Mouse (Mus musculus) embryonic facial prominence, embryonic 14.5 days (tissue): ENCODE data around the gene Ndufs2. TPM values are rescaled to one million over a fixed set of nuclear protein-coding genes. Genes with fewer than 3 reads are reported as not detected.

ENCODE experiments used
- ATAC-seq: fragments of 200-750 bp; cut with Nextera tagmentation; 2 replicates; pipeline ENCODE4 v1.8.0; 2017; ENCODE audit warnings: low read depth, moderate number of reproducible peaks, moderate TSS enrichment
- DNase-seq: peaks from one replicate; pipeline ENCODE4 v3.0.0-alpha.2; 2015; ENCODE audit warnings: low spot score
- H3K27ac ChIP-seq: fragments of 300-500 bp; sonication (generic); replicated peaks from 2 replicates; pipeline ENCODE4 v1.5.1; 2014; ENCODE audit warnings: low read depth, mild to moderate bottlenecking, low read length, moderate library complexity
- H3K27me3 ChIP-seq: fragments of 300-500 bp; sonication (generic); replicated peaks from 2 replicates; pipeline ENCODE4 v1.6.1; 2014; ENCODE audit warnings: low read length; ENCODE audit not compliant: control insufficient read depth, insufficient read depth
- H3K36me3 ChIP-seq: fragments of 300-500 bp; sonication (generic); 2 replicates; pipeline ENCODE4 v1.6.1; 2014; ENCODE audit warnings: low read length, mixed read lengths; ENCODE audit not compliant: control insufficient read depth, insufficient read depth
- H3K4me1 ChIP-seq: fragments of 300-500 bp; sonication (generic); 2 replicates; pipeline ENCODE4 v1.6.1; 2014; ENCODE audit warnings: antibody characterized with exemption, low read length; ENCODE audit not compliant: control insufficient read depth, insufficient read depth
- H3K4me2 ChIP-seq: fragments of 300-500 bp; sonication (generic); 2 replicates; pipeline ENCODE4 v1.6.1; 2014; ENCODE audit warnings: low read depth, mild to moderate bottlenecking, low read length, moderate library complexity, mixed read lengths
- H3K4me3 ChIP-seq: fragments of 300-500 bp; sonication (generic); 2 replicates; pipeline ENCODE4 v1.5.1; 2014; ENCODE audit warnings: low read depth, mild to moderate bottlenecking, low read length
- H3K9ac ChIP-seq: fragments of 300-500 bp; sonication (generic); 2 replicates; pipeline ENCODE4 v1.6.1; 2014; ENCODE audit warnings: low read depth, mild to moderate bottlenecking, low read length, moderate library complexity, mixed read lengths
- H3K9me3 ChIP-seq: fragments of 300-500 bp; sonication (generic); 2 replicates; pipeline ENCODE4 v1.6.1; 2016; ENCODE audit warnings: low read length; ENCODE audit not compliant: control insufficient read depth
- WGBS: fragments of 180-500 bp; shearing (Covaris S2); extraction: QIAGEN DNeasy Blood & Tissue Kit; methylation state at CpG from one replicate; pipeline ENCODE4 v1.1.7; 2014; 5-methylcytosine and 5-hydroxymethylcytosine counted together
- polyA plus RNA-seq: library from polyadenylated mRNA; unstranded; fragments of >200 nt; fragmentation: Nextera tagmentation; extraction: Ambion mirVana; gene quantifications from 2 replicates; pipeline ENCODE4 v1.2.1, GENCODE M21; 2014

Gene Ndufs2
- polyA plus RNA-seq, 1 experiment from 2014 or later = 246 TPM

- H3K27ac ChIP-seq = peak within 1 kb of the TSS; percentile 88
- H3K9ac ChIP-seq = peak within 1 kb of the TSS; percentile 95
- peak; percentile 97 for DNase-seq
- peak within 1 kb of the TSS; percentile 83 for H3K4me2 ChIP-seq
- peaks cover 63% of the 10 kb centered on the region for H3K36me3 ChIP-seq
- ATAC-seq = peak; percentile 95
- 1% methylated on average over 42 of the region's 49 CpGs for WGBS
- peaks cover 9% of the 10 kb centered on the region for H3K4me1 ChIP-seq
- no peaks in the 10 kb centered on the region for H3K9me3 ChIP-seq
- no peaks in the 10 kb centered on the region for H3K27me3 ChIP-seq
- peak within 1 kb of the TSS; percentile 87 for H3K4me3 ChIP-seq
Observed at GRCm38 (mm10) chr1:171287136-171288081, 36.2 kb upstream of the Ndufs2 start, which contains the start of gene Usp21. TSS of gene Usp21 (minus strand) at chr1:171287991.

- 87% methylated on average over 19 of the region's 19 CpGs for WGBS
- H3K36me3 ChIP-seq = peaks cover 67% of the 10 kb centered on the region
- H3K4me2 ChIP-seq = peak overlapping the region; percentile 83
- no peaks in the 10 kb centered on the region for H3K27me3 ChIP-seq
- peak overlapping the region; percentile 87; the same call in 1 of the 2 replicates for H3K4me3 ChIP-seq
- peaks cover 16% of the 10 kb centered on the region for H3K4me1 ChIP-seq
- H3K27ac ChIP-seq = no peak overlapping the region
- no peaks in the 10 kb centered on the region for H3K9me3 ChIP-seq
- H3K9ac ChIP-seq = 0 out of 2 replicates have a peak overlapping the region, but pooled peaks have one; percentile 95
- DNase-seq = no peak
- ATAC-seq = no peak
Observed at GRCm38 (mm10) chr1:171286517-171286916, 35.3 kb upstream of the Ndufs2 start.

- no peak for ATAC-seq
- DNase-seq = no peak
- peaks cover 67% of the 10 kb centered on the region for H3K36me3 ChIP-seq
- H3K4me3 ChIP-seq = no peak overlapping the region
- peaks cover 17% of the 10 kb centered on the region for H3K4me1 ChIP-seq
- 92% methylated on average over 20 of the region's 20 CpGs for WGBS
- H3K9me3 ChIP-seq = no peaks in the 10 kb centered on the region
- no peak overlapping the region for H3K4me2 ChIP-seq
- peak overlapping the region; percentile 7; the same call in 1 of the 2 replicates for H3K9ac ChIP-seq
- no peak overlapping the region for H3K27ac ChIP-seq
- H3K27me3 ChIP-seq = no peaks in the 10 kb centered on the region
Observed at GRCm38 (mm10) chr1:171285096-171285892, 34.1 kb upstream of the Ndufs2 start.

- H3K4me3 ChIP-seq = no peak overlapping the region
- ATAC-seq (no peak), DNase-seq (no peak)
- H3K4me1 ChIP-seq = peaks cover 24% of the 10 kb centered on the region
- H3K9ac ChIP-seq = no peak overlapping the region
- H3K27me3 ChIP-seq = no peaks in the 10 kb centered on the region
- 93% methylated on average over 15 of the region's 15 CpGs for WGBS
- H3K9me3 ChIP-seq = no peaks in the 10 kb centered on the region
- peaks cover 61% of the 10 kb centered on the region for H3K36me3 ChIP-seq
- no peak overlapping the region for H3K27ac ChIP-seq
- no peak overlapping the region for H3K4me2 ChIP-seq
Observed at GRCm38 (mm10) chr1:171284491-171284890, 33.3 kb upstream of the Ndufs2 start.

GRCm38 (mm10) chr1:171283188-171284160 is 32.3 kb upstream of the Ndufs2 start:
- Histone ChIP-seq H3K27me3 (no peaks in the 10 kb centered on the region), H3K4me2 (no peak overlapping the region), H3K27ac (no peak overlapping the region), H3K9me3 (no peaks in the 10 kb centered on the region), H3K9ac (no peak overlapping the region), H3K4me1 (peaks cover 24% of the 10 kb centered on the region), H3K4me3 (no peak overlapping the region), H3K36me3 (peaks cover 57% of the 10 kb centered on the region)
- DNase-seq = no peak
- no peak for ATAC-seq
- whole genome bisulfite sequencing = 91% methylated on average over 18 of the region's 18 CpGs

- no peak for DNase-seq
- peaks cover 21% of the 10 kb centered on the region for H3K4me1 ChIP-seq
- ATAC-seq = no peak
- peaks cover 65% of the 10 kb centered on the region for H3K36me3 ChIP-seq
- no peaks in the 10 kb centered on the region for H3K9me3 ChIP-seq
- 76% methylated on average over 18 of the region's 18 CpGs for WGBS
- H3K27me3 ChIP-seq = no peaks in the 10 kb centered on the region
- peak overlapping the region; percentile 89 for H3K27ac ChIP-seq
- 0 out of 2 replicates have a peak overlapping the region, but pooled peaks have one; percentile 66 for H3K4me3 ChIP-seq
- H3K4me2 ChIP-seq = peak overlapping the region; percentile 86
- 0 out of 2 replicates have a peak overlapping the region, but pooled peaks have one; percentile 67 for H3K9ac ChIP-seq
Observed at GRCm38 (mm10) chr1:171282086-171282805, 31.1 kb upstream of the Ndufs2 start.

- peaks cover 71% of the 10 kb centered on the region for H3K36me3 ChIP-seq
- H3K4me1 ChIP-seq = peaks cover 16% of the 10 kb centered on the region
- 0% methylated on average over 10 of the region's 10 CpGs for WGBS
- ATAC-seq (peak; percentile 46), DNase-seq (peak; percentile 87)
- H3K27me3 ChIP-seq = no peaks in the 10 kb centered on the region
- H3K9me3 ChIP-seq = no peaks in the 10 kb centered on the region
- peak overlapping the region; percentile 86 for H3K4me2 ChIP-seq
- peak overlapping the region; percentile 66 for H3K4me3 ChIP-seq
- H3K9ac ChIP-seq = peak overlapping the region; percentile 67
- H3K27ac ChIP-seq = peak overlapping the region; percentile 89
Observed at GRCm38 (mm10) chr1:171281528-171281923, 30.3 kb upstream of the Ndufs2 start.
